Mouse (Mus musculus): Measurements from ENCODE around the gene Ebf3. TPM values are rescaled to one million over a fixed set of nuclear protein-coding genes. Genes with fewer than 3 reads are reported as not detected.

The Ebf3 gene
- polyA plus RNA-seq, 1 experiment from 2014 or later, result 9.4 TPM

DNA sequence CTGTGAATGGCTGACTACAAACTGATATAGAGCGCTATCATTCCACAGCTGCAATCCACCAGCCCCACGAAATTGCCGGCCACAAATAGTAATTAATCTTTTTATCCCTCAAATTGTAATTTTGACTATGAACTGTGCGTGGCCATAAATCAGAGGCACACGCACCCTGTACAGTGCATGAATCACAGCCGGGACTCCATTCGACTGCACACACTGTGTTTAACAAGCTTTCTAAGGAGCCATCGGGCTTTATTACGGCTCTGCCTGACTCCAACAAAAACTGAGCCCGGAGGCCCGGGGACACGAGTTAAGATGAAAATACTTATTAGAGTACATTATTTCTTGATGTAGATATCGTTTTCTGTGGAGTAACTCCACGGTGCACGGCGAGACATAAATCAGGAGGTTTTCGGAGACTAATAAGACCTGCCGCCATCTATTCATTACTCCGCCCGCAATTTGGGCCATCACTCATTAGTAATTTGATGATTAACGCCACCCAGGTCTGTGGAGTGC is 107.4 kb downstream of the Ebf3 start:
- H3K9me3 ChIP-seq, result no peaks in the 10 kb centered on the region
- no peak overlapping the region for H3K27ac ChIP-seq (replicated peaks)
- 87% methylated on average over 21 of the region's 21 CpGs for WGBS
- no peak overlapping the region for H3K4me3 ChIP-seq
- DNase-seq (ENCODE audit: low spot score), result no peak
- H3K27me3 ChIP-seq (replicated peaks; ENCODE audit: low read depth, poor library complexity, severe bottlenecking), result no peaks in the 10 kb centered on the region
- H3K36me3 ChIP-seq (replicated peaks), result peaks cover 50% of the 10 kb centered on the region
- H3K4me1 ChIP-seq, result peaks cover 51% of the 10 kb centered on the region

DNA sequence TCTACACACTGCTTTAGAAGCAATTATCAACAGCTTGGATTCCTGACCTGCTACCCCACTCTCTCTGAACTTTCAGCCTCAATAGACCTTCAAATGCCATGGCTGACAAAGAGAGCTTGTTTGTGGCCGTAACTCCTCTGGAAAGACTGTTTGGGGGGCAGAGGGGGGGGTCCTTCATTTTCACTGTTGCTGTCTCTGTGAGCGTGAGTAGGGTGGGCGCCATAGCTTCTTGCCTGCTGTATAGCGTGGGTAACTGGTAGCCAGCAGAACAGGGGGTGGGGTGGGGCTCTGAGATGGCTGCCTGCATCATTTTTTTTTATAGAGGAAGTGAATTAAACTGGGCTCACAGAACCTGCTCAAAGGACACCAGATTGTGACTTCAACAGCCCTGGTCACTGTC is 114.7 kb downstream of the Ebf3 start:
- no peak overlapping the region for H3K4me3 ChIP-seq
- H3K27me3 ChIP-seq (replicated peaks; ENCODE audit: low read depth, poor library complexity, severe bottlenecking), result peaks cover 12% of the 10 kb centered on the region; the same call in 1 of the 2 replicates
- peaks cover 86% of the 10 kb centered on the region for H3K36me3 ChIP-seq (replicated peaks)
- DNase-seq (ENCODE audit: low spot score), result no peak
- WGBS, result 85% methylated on average over 4 of the region's 4 CpGs
- H3K27ac ChIP-seq (replicated peaks), result no peak overlapping the region
- no peaks in the 10 kb centered on the region for H3K9me3 ChIP-seq
- H3K4me1 ChIP-seq, result no peaks in the 10 kb centered on the region

DNA sequence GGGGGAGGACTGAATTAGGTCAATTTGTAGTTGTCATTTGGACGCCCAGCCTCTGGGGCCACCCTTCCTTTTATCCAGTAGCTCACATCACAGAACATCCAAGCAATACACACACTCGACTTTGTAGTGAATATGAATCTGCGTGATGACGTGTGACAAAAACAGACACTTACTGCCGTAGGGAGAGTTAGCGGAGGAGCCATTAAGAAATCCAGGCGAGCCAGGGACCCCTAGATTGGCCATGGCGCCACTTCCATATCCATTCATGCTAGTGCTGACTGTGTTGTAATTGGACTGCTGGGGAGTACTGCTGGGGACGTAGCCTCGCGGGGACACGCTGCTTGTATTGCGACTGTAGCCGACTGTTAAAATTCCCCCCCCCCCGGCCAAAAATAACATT is 115.3 kb downstream of the Ebf3 start:
- DNase-seq (ENCODE audit: low spot score), result no peak
- 96% methylated on average over 15 of the region's 15 CpGs for WGBS
- Histone ChIP-seq H3K9me3 (no peaks in the 10 kb centered on the region), H3K27me3 (replicated peaks; ENCODE audit: low read depth, poor library complexity, severe bottlenecking) (peaks cover 12% of the 10 kb centered on the region; the same call in 1 of the 2 replicates), H3K27ac (replicated peaks) (no peak overlapping the region), H3K4me1 (no peaks in the 10 kb centered on the region), H3K36me3 (replicated peaks) (peaks cover 87% of the 10 kb centered on the region), H3K4me3 (no peak overlapping the region)

DNA sequence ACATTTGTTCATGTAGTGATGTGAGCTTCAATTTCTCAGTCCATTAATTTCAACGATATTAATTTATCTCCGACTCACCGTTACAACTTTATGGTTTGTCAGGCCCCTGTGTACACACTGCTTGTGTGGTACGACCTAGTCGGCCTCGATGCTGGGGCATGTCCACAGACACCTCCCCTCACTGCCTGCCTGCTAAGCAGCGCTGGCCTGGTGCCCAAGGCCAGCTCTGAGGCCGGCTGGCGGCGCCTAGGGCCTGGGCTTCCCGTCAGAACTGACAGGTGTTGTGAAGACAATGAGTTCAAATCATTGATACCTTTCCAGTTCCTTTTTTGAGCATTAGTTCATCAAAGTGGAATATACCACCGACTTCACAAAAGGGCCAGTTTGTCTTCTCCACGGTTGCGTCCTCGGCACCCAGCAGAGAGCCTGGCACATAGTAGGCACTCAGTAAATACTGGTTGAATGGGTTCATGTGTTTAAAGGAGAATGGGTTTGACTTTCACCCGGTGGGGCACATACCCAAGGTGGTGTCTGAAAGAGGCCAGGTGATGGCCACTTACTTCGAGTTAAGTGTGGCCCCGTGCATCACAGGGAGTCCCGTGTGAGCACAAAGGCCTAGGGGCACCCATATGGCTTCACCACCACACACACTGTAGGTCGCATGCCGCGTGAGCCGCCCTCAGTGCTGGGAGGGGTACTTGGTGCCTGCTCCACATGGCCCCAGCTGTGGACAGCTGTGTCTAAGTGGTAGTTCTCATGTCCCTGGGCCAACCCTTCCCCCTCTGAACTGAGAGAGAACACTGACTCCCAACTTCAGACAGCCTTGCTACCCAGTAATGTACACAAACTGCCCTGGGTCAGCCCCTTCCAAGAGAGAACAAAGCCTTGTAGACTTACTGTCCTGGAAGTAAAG is 116.9 kb downstream of the Ebf3 start:
- DNase-seq (ENCODE audit: low spot score), result no peak
- no peak overlapping the region for H3K27ac ChIP-seq (replicated peaks)
- 92% methylated on average over 23 of the region's 23 CpGs for WGBS
- peaks cover 6% of the 10 kb centered on the region; the same call in 1 of the 2 replicates for H3K4me1 ChIP-seq
- peaks cover 15% of the 10 kb centered on the region; the same call in 1 of the 2 replicates for H3K27me3 ChIP-seq (replicated peaks; ENCODE audit: low read depth, poor library complexity, severe bottlenecking)
- H3K9me3 ChIP-seq, result no peaks in the 10 kb centered on the region
- H3K4me3 ChIP-seq, result no peak overlapping the region
- H3K36me3 ChIP-seq (replicated peaks), result peaks cover 84% of the 10 kb centered on the region

DNA sequence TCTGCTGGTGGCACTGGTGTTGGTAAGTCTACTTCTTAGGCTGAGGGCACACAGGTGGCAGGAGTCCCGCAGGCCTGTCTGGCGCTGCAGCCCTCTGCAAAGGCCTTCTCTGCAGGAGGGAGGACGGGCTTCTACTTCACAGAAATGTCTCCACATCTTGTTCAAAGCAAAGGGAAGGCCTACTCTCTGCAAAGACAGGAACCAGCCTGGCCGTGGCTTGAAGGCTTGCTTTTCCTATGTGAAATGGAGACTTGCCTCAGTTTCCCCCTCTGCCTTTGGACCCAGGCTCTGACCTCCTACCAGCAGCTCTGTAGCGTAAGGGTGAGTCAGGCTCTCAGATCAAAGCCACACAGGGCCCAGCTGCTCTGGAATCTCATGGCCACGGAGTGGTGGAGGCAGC is 117.7 kb downstream of the Ebf3 start:
- H3K9me3 ChIP-seq, result no peaks in the 10 kb centered on the region
- peaks cover 6% of the 10 kb centered on the region; the same call in 1 of the 2 replicates for H3K4me1 ChIP-seq
- peaks cover 76% of the 10 kb centered on the region for H3K36me3 ChIP-seq (replicated peaks)
- WGBS, result 83% methylated on average over 6 of the region's 6 CpGs
- no peak for DNase-seq (ENCODE audit: low spot score)
- H3K27ac ChIP-seq (replicated peaks), result no peak overlapping the region
- H3K27me3 ChIP-seq (replicated peaks; ENCODE audit: low read depth, poor library complexity, severe bottlenecking), result peaks cover 15% of the 10 kb centered on the region; the same call in 1 of the 2 replicates
- H3K4me3 ChIP-seq, result no peak overlapping the region

DNA sequence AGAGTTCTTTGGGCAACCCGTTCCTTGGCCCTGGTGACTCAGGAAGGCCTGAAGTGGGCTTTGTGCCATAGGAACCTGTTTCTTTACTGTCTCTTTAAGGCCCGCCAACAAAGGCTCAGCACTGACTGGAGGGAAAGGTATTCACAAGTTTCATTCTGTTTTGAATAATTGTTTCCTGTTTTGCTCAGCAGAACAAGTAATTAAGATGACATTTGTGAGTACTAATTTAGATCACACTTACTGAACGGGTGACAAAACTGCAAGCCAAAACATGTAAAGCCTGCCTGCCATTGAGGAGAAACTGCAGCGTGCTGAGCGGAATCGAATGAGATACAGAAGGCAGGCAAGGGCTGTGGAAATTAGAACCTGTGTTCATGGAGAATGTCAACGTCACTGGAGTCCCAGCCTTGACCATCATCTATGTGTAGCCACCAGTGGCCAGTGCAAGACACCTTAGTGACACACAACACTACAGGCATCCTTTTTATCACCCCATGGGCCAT is 121.4 kb downstream of the Ebf3 start:
- WGBS, result 85% methylated on average over 7 of the region's 7 CpGs
- Histone ChIP-seq H3K27ac (replicated peaks) (no peak overlapping the region), H3K4me3 (no peak overlapping the region), H3K36me3 (replicated peaks) (peaks cover 39% of the 10 kb centered on the region), H3K4me1 (peaks cover 6% of the 10 kb centered on the region; the same call in 1 of the 2 replicates), H3K9me3 (no peaks in the 10 kb centered on the region), H3K27me3 (replicated peaks; ENCODE audit: low read depth, poor library complexity, severe bottlenecking) (peaks cover 16% of the 10 kb centered on the region)
- DNase-seq (ENCODE audit: low spot score), result no peak

DNA sequence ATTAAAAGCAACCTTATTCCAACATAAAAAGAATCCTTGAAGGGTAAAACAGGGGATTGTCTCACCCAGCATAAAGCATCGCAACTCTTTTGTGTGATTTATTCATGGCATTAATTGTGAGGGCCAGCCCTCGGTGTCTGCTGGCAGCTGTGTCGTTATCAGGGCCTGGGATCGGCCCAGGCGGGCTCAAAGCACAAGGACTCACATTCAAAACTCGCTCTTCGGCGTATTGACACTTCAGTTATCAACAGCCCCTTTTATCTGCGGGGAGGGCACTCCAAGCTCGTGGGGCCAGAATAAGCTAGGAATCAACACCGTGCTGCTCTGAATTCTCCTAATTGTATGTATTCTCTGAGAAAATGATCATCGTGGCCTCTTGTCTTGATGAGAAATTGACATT is 122.4 kb downstream of the Ebf3 start:
- DNase-seq (ENCODE audit: low spot score), result no peak
- Histone ChIP-seq H3K27ac (replicated peaks) (no peak overlapping the region), H3K4me3 (no peak overlapping the region), H3K9me3 (no peaks in the 10 kb centered on the region), H3K36me3 (replicated peaks) (peaks cover 30% of the 10 kb centered on the region), H3K27me3 (replicated peaks; ENCODE audit: low read depth, poor library complexity, severe bottlenecking) (peaks cover 16% of the 10 kb centered on the region), H3K4me1 (peaks cover 6% of the 10 kb centered on the region; the same call in 1 of the 2 replicates)
- WGBS, result 76% methylated on average over 12 of the region's 12 CpGs

DNA sequence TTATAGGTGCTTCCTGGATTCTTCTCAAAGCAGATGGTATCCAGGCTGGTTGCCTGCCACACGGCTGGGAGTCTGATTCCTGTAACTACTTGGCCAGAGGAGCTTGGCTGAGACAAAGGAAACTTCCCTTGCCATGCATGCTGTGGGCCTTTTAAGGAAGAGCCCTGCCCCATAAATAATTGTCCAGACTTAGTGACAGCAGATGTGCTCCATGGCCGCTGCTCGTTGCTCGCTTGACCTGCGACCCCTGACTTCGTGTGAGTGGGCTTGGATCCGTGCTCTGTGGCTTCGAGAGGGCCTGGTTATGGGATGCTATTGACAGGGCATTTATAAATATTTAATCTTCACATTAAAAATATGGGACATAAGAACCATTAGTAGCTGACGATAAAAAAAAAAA is 142.0 kb downstream of the Ebf3 start:
- Histone ChIP-seq H3K27ac (replicated peaks) (0 out of 2 replicates have a peak overlapping the region, but pooled peaks have one; percentile 15), H3K9me3 (peaks cover 4% of the 10 kb centered on the region), H3K4me1 (peaks cover 11% of the 10 kb centered on the region), H3K27me3 (replicated peaks; ENCODE audit: low read depth, poor library complexity, severe bottlenecking) (no peaks in the 10 kb centered on the region), H3K36me3 (replicated peaks) (no peaks in the 10 kb centered on the region), H3K4me3 (no peak overlapping the region)
- WGBS, result 46% methylated on average over 9 of the region's 9 CpGs
- no peak for DNase-seq (ENCODE audit: low spot score)

DNA sequence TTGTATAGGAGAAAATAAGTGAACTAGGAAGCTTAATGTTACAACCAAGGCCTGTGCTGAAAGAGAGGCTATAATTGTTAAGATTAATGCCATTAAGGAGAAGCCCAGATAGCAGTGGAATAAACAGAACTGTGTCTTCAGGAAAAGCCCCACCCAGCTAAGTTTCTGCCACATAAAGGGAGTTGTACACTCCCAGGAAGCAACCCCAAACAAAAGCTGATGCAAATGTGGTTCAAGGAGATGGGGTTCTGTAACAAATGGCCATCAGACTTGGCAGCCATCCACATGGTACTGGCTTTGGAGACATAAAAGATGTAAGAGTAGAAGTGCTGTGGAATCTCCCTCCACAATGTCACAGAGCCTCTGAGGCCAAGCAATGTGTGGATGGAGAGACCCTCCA is 155.2 kb downstream of the Ebf3 start:
- DNase-seq (ENCODE audit: low spot score), result no peak
- Histone ChIP-seq H3K36me3 (replicated peaks) (no peaks in the 10 kb centered on the region), H3K9me3 (no peaks in the 10 kb centered on the region), H3K4me1 (peaks cover 3% of the 10 kb centered on the region; the same call in 1 of the 2 replicates), H3K27me3 (replicated peaks; ENCODE audit: low read depth, poor library complexity, severe bottlenecking) (no peaks in the 10 kb centered on the region), H3K27ac (replicated peaks) (no peak overlapping the region), H3K4me3 (no peak overlapping the region)

DNA sequence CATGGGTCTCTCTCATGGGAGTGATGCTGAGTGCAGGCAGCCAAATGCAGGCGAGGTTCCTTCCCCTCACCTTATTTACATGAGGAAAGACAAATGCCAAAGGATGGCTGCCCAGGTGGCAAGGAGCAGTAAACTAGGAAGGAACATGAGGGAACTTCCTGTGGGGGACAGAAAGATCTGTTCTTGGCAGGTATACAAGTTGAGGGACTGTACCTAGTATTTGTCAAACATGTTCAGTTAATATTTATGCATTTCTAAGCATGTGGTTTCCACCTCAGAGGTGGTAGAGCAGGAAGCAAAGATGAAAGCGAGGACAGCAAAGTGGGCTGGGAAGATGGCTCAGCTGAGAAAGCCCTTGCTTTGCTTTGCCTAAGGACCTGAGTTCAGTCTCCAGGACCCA is 159.6 kb downstream of the Ebf3 start:
- WGBS, result 63% methylated on average over 2 of the region's 2 CpGs
- no peaks in the 10 kb centered on the region; the same call in 1 of the 2 replicates for H3K4me1 ChIP-seq
- H3K27ac ChIP-seq (replicated peaks), result no peak overlapping the region
- H3K4me3 ChIP-seq, result no peak overlapping the region
- DNase-seq (ENCODE audit: low spot score), result no peak
- no peaks in the 10 kb centered on the region for H3K9me3 ChIP-seq
- no peaks in the 10 kb centered on the region for H3K36me3 ChIP-seq (replicated peaks)
- no peaks in the 10 kb centered on the region for H3K27me3 ChIP-seq (replicated peaks; ENCODE audit: low read depth, poor library complexity, severe bottlenecking)

DNA sequence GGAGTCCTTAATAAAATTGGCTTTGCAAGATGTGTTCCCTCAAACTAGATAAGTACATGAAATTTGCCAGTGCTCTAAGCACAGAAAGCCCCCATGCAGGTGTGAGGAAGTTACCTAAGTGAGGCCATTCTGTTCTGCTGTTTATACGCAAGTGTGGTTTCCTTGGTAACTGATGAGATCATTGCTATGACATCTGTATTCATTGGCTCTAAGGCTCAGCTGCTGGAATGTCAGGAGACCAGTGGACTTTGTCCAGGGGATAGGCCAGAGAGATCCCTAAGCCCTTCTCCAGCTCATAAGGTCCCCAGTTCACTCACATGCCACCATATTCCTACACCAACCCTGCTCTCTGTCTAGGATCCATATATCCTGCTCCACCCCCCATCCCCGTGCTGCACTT is 162.4 kb downstream of the Ebf3 start:
- H3K27ac ChIP-seq (replicated peaks), result no peak overlapping the region
- no peaks in the 10 kb centered on the region for H3K27me3 ChIP-seq (replicated peaks; ENCODE audit: low read depth, poor library complexity, severe bottlenecking)
- H3K9me3 ChIP-seq, result no peaks in the 10 kb centered on the region
- WGBS, result 86% methylated on average over 2 of the region's 2 CpGs
- no peaks in the 10 kb centered on the region for H3K36me3 ChIP-seq (replicated peaks)
- DNase-seq (ENCODE audit: low spot score), result no peak
- no peak overlapping the region for H3K4me3 ChIP-seq
- 0 out of 2 replicates have a peak, but pooled peaks cover 4% of the 10 kb centered on the region for H3K4me1 ChIP-seq

DNA sequence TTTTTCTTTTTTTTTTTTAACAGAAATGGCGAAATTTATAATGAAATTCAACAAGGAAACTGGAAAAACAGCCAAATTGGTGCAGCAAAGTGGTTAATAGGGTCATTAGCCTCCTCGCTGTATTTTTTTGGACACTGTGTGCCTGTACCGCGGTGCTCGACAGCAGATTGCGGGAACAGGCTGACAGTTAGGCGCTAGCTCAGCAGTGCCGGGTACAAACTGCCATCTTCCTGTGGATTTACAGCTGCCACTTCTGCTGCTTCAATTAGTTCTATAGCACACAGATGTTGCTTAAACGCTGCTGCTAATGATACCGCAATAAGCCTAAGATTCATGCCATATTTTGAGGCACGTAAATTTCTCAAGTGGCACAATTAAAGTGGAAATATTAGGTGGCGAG is 167.1 kb downstream of the Ebf3 start:
- H3K27ac ChIP-seq (replicated peaks), result no peak overlapping the region
- no peak overlapping the region for H3K4me3 ChIP-seq
- no peaks in the 10 kb centered on the region for H3K9me3 ChIP-seq
- H3K4me1 ChIP-seq, result peaks cover 11% of the 10 kb centered on the region; the same call in 1 of the 2 replicates
- no peaks in the 10 kb centered on the region for H3K27me3 ChIP-seq (replicated peaks; ENCODE audit: low read depth, poor library complexity, severe bottlenecking)
- no peak for DNase-seq (ENCODE audit: low spot score)
- 80% methylated on average over 12 of the region's 12 CpGs for WGBS
- no peaks in the 10 kb centered on the region for H3K36me3 ChIP-seq (replicated peaks)

Data from embryonic facial prominence, embryonic 10.5 days (tissue).